Mouse (Mus musculus) forelimb bud, embryonic 11.5 days (tissue): ENCODE data around the gene Gpc5.
A peak's percentile ranks its signal among the peaks of the same experiment; 100 is the strongest.

Experiments used
- DNase-seq: peaks from one replicate; pipeline ENCODE4 v3.0.0-alpha.2; 2012; ENCODE audit warnings: low read depth, low spot score

Gpc5 gene

DNA sequence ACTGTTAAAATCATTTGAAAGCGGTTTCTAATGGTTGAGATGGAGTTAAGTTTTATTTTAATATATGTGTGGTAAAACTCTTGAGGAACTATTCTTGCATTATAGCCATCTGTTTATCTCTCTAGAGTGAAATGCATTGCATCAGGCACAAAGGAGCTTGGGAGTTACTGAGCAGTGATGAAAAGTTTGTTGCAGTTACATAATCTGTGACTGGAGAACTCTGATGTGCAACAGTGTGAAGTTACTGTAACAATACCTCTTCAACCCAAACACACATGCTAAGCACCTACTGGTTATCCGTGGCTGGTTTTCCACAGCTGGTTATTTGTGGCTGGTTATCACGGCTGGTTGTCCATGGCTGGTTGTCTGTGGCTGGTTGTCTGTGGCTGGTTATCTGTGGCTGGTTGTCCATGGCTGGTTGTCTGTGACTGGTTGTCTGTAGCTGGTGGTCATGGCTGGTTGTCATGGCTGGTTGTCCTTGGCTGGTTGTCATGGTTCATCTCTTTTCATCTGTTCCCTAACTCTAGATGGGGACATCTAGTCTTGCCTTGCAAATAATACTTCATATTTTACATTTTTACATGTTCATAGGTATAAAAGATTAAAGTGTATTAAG, 273.4 kb downstream of the Gpc5 start:
- DNase-seq, result no peak

DNA sequence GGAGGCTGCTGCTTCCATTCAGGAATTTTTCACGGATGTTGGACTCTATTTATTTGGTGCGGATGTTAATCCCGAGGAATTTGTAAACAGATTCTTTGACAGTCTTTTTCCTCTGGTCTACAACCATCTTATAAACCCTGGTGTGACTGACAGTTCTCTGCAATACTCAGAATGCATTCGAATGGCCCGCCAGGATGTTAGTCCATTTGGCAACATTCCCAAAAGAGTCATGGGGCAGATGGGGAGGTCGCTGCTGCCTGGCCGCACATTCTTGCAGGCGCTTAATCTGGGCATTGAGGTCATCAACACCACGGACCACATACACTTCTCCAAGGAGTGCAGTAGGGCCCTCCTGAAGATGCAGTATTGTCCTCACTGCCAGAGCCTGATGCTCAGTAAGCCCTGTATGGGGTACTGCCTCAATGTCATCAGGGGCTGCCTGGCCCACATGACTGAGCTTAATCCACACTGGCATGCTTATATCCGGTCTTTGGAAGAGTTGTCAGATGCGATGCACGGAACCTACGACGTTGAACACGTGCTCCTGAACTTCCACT, 277.7 kb downstream of the Gpc5 start:
- no peak for DNase-seq

- DNase-seq, result no peak
Observed at GRCm38 (mm10) chr14:115371131-115371530, 279.1 kb downstream of the Gpc5 start.

- no peak for DNase-seq
Observed at GRCm38 (mm10) chr14:115391831-115392230, 299.8 kb downstream of the Gpc5 start.

GRCm38 (mm10) chr14:115392894-115393524, 301.0 kb downstream of the Gpc5 start:
- peak; percentile 46 for DNase-seq

GRCm38 (mm10) chr14:115406596-115406995, 314.6 kb downstream of the Gpc5 start:
- peak; percentile 38 for DNase-seq

- DNase-seq, result peak; percentile 85
Observed at GRCm38 (mm10) chr14:115407309-115407930, 315.4 kb downstream of the Gpc5 start.

DNA sequence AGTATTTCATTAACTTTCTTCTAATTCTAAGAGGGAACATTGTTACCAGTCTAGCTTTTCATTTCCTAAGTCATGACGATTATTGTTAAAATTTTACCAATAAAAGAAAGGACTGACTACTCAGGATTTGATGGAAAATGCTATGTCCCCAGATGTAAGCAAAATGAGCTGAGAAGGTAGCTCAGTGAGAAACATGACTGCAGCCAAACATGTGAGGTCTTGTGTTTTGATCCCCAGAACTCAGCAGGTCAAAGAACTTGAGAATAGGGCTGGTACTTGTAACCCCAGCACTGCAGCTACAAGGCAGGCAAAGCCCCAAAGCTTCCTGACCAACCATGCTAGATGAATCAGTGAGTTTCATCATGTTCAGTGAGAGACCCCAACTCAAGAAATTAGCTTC, 318.9 kb downstream of the Gpc5 start:
- DNase-seq, result no peak

DNA sequence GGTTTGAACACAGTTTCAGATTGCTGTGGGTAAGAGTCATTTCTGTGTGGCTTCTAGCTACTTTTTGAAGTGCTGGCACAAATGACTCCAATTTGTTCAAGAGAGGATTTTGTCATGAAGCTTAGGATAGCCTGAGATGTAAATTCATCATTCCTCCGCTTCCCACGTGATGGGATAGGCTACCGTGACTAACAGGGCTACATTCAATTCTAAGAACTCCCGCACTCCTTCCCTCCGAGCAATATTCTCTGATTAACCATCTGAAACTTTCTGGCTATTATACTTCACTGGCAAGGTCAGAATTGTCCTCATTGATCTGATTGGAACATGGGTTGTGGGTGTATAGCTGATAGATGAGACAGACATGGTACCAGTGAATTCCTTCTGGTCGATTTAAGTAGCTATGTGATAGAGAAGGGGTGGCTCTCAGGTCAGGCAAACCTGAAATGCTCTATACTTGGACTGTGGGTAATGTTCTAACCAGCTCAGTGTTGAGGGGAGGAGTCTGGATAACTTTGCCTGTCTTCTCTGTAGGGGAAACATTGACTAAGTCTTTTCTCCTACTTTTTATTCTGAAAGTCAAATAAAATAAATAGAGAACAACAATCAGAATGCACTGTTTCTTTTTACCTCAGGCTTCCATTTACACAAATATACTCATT, 319.6 kb downstream of the Gpc5 start:
- DNase-seq, result no peak

GRCm38 (mm10) chr14:115412821-115413220, 320.8 kb downstream of the Gpc5 start:
- DNase-seq, result peak; percentile 54

DNA sequence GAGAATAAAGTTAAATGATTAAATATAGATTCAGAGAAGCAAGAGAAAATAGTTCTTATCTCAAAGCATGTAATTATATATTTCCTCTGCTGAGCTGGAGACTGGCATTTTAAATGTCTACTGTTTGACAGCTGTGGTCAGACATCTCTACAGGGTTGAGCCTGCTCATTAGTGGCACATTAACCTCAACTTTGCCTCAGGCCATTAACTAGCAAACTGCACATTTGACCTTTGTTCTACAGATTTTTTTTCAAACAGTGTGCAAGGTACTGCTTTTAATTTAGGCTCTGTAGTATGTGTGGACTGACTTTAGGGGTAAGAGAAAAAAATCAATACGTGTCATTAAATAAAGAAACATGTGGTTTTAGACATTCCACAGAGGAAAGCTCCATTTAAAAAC, 321.4 kb downstream of the Gpc5 start:
- DNase-seq, result peak; percentile 82

GRCm38 (mm10) chr14:115414545-115414944, 322.5 kb downstream of the Gpc5 start:
- DNase-seq, result peak; percentile 35

DNA sequence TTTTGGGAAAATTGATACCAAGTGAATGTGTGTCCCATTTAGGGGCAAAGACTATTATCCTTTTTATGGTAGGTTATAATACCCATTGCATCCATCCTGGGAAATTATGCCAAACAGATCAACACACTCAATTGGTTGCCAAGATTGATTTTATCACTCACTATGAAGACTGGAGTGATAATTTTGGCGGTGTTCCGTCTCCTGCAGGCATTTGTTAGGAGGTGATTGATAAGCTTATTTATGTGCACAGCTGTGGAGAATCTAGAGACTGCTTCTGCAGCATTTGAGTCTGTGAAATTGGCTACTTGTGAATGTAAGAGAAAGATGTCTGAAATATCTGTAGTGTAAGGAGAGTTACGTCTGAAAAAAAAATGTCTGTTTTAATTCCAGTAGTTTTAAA, 340.0 kb downstream of the Gpc5 start:
- no peak for DNase-seq

DNA sequence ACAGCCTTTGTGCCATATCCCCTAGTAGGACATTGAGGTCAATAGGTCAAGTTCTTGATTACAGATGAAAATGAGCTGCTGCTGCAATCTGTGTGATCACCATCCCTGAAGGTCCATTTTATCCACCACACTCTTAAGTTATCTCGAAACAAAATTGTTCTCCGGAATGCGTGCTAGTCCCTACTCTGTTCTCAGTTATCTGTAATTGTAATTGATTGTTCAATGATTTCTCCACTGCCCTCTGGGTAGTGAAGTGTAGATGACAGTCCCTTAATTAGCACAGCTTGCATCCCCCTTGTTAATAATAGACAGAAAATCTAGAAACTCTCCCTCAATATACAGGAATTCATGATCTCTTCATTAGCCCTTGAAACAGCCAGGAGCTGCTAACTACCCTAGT, 340.4 kb downstream of the Gpc5 start:
- no peak for DNase-seq

DNA sequence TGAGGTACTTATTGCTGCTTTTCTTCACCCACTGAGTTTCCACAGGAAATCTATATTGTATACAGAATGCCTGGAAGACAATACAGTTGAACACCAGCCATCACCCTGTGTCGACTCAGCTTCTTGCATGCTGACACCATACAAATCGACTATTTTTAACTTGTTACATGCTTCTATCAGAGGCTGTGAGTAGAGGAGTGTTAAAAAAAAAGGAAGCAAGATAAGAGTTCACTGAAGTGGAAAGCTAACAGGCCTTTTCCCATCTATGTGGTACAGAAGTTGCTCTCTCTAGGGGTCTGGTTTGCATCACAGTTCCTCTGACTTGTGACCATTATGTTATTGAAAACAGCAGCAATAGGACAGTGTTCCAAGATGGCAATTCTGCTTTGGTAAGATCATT, 344.6 kb downstream of the Gpc5 start:
- no peak for DNase-seq

GRCm38 (mm10) chr14:115444789-115445770, 353.1 kb downstream of the Gpc5 start:
- DNase-seq, result no peak

- no peak for DNase-seq
Observed at GRCm38 (mm10) chr14:115450938-115451337, 358.9 kb downstream of the Gpc5 start.

DNA sequence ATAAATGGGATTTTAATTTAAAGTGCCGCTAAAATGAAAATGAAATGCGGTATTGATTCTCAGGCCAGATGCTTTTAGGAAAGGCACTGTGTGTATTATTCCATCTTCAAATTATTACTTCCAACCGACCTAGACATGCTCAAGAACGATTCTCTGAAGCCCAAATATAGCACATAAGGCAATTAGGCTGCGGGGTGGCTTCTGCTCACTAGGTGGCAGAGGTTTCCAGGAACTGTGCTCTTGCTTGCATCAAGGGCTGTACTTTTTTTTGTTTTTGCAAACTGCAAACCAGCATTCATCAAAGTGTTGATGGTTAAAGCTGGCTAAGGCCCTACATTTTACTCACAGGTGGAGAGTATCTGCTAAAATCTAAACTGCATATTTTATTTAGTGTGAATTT, 375.9 kb downstream of the Gpc5 start:
- DNase-seq, result peak; percentile 35

DNA sequence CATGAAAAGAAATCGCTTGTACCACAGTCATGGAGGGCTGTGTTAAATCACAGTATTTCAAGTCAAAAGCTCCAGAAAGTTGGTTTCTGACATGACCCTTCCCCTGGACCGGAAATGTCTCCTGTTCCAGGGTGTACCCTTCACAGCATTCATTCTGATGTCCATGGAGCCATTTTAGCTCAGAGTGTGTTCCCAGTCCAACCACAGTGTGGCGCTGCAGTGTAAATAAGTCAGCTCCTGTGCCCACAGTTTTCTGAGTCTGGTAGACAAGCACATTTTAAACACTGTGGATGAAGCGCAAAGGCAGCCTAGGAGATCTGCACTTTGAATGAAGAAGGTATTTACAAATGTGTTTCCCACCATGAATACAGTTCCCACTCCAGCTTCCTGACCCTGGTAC, 383.2 kb downstream of the Gpc5 start:
- peak; percentile 75 for DNase-seq

- DNase-seq, result peak; percentile 11
Observed at GRCm38 (mm10) chr14:115477360-115477759, 385.3 kb downstream of the Gpc5 start.

GRCm38 (mm10) chr14:115485090-115485489, 393.1 kb downstream of the Gpc5 start:
- DNase-seq, result peak; percentile 58
